Mouse (Mus musculus) CH12.LX (cell line): ENCODE measurements around the gene Glyatl3. TPM values are rescaled to one million over a fixed set of nuclear protein-coding genes. Genes with fewer than 3 reads are reported as not detected.

ENCODE experiments used
- DNase-seq: peaks from one replicate; pipeline ENCODE4 v3.0.0-alpha.2; 2013; ENCODE audit errors: extremely low read depth
- H3K27ac ChIP-seq: 2 replicates; pipeline ENCODE4 v1.5.1; 2012; ENCODE audit warnings: low read depth, mild to moderate bottlenecking, control low read depth, moderate library complexity; ENCODE audit not compliant: insufficient read depth
- H3K27me3 ChIP-seq: replicated peaks from 2 replicates; pipeline ENCODE3; 2012; ENCODE audit warnings: inconsistent platforms
- H3K36me3 ChIP-seq, 2 experiments: replicated peaks in 1 of 2; 2 replicates each; pipeline versions ENCODE3 to v1.6.1; 2012; ENCODE audit warnings: inconsistent platforms in 1 of 2, low read length in 1 of 2, mild to moderate bottlenecking in 1 of 2, mixed read lengths in 1 of 2, moderate library complexity in 1 of 2; ENCODE audit not compliant: control insufficient read depth in 1 of 2, insufficient read depth in 1 of 2
- H3K4me1 ChIP-seq, 2 experiments: 2 replicates each; pipeline ENCODE4 v1.6.1; 2012; ENCODE audit warnings: inconsistent platforms in 1 of 2, moderate library complexity in 1 of 2; ENCODE audit not compliant: insufficient read depth in 2 of 2, control insufficient read depth in 1 of 2
- H3K4me2 ChIP-seq: 2 replicates; pipeline ENCODE4 v1.6.1; 2012; ENCODE audit warnings: low read depth, mild to moderate bottlenecking, control low read depth; ENCODE audit not compliant: poor library complexity, insufficient read depth, severe bottlenecking
- H3K4me3 ChIP-seq, 3 experiments: fragments of 150-350 bp in 1 of 3; sonication (generic) in 1 of 3; replicated peaks in 1 of 3; 2 replicates each; pipeline versions ENCODE3 to v1.5.1; 2011 to 2012; ENCODE audit warnings: low read depth in 2 of 3, low read length in 2 of 3, mild to moderate bottlenecking in 2 of 3, moderate library complexity in 2 of 3, control low read depth in 1 of 3, improper control_type of control experiment in 1 of 3, inconsistent platforms in 1 of 3, mixed read lengths in 1 of 3; ENCODE audit not compliant: poor library complexity in 1 of 3
- H3K79me2 ChIP-seq: replicated peaks from 2 replicates; pipeline ENCODE4 v1.6.1; 2012; ENCODE audit warnings: mild to moderate bottlenecking, moderate library complexity; ENCODE audit not compliant: control insufficient read depth, poor library complexity, insufficient read depth, severe bottlenecking; ENCODE audit errors: extremely low read depth
- H3K9ac ChIP-seq: 2 replicates; pipeline ENCODE4 v1.6.1; 2012; ENCODE audit warnings: low read depth, mild to moderate bottlenecking, control low read depth, moderate library complexity; ENCODE audit not compliant: insufficient read depth
- H3K9me3 ChIP-seq: replicated peaks from 2 replicates; pipeline ENCODE3; 2012; ENCODE audit warnings: low read length, inconsistent platforms, mixed read lengths
- BHLHE40 ChIP-seq: IDR thresholded peaks from 2 replicates; pipeline ENCODE4 v1.6.1; 2011; ENCODE audit warnings: mild to moderate bottlenecking, low read depth, low read length, improper control_type of control experiment
- CHD2 ChIP-seq: IDR thresholded peaks from 2 replicates; pipeline ENCODE4 v1.6.1; 2011; ENCODE audit warnings: low read length, improper control_type of control experiment
- E2F4 ChIP-seq: IDR thresholded peaks from 2 replicates; pipeline ENCODE4 v1.6.1; 2011; ENCODE audit warnings: low read depth, low read length, improper control_type of control experiment; ENCODE audit not compliant: insufficient replicate concordance
- ELF1 ChIP-seq: IDR thresholded peaks from 2 replicates; pipeline ENCODE4 v1.6.1; 2014; ENCODE audit warnings: low read depth, mild to moderate bottlenecking, inconsistent platforms, low read length, improper control_type of control experiment
- EP300 ChIP-seq: IDR thresholded peaks from 2 replicates; pipeline ENCODE4 v1.6.1; 2011; ENCODE audit warnings: low read length, improper control_type of control experiment
- IRF4 ChIP-seq: IDR thresholded peaks from 2 replicates; pipeline ENCODE4 v1.6.1; 2014; ENCODE audit warnings: low read depth, mild to moderate bottlenecking, inconsistent platforms, low read length, improper control_type of control experiment
- JUN ChIP-seq: IDR thresholded peaks from 2 replicates; pipeline ENCODE4 v1.6.1; 2011; ENCODE audit warnings: low read depth, mild to moderate bottlenecking, low read length, improper control_type of control experiment, moderate library complexity; ENCODE audit not compliant: insufficient read depth
- MAFK ChIP-seq: IDR thresholded peaks from 2 replicates; pipeline ENCODE4 v1.6.1; 2011; ENCODE audit warnings: low read length, improper control_type of control experiment; ENCODE audit not compliant: insufficient replicate concordance
- MAZ ChIP-seq: IDR thresholded peaks from 2 replicates; pipeline ENCODE4 v1.6.1; 2012; ENCODE audit warnings: low read depth, mild to moderate bottlenecking, inconsistent platforms, low read length, improper control_type of control experiment, moderate library complexity
- MXI1 ChIP-seq: IDR thresholded peaks from 2 replicates; pipeline ENCODE4 v1.6.1; 2011; ENCODE audit warnings: mild to moderate bottlenecking, low read depth, low read length, improper control_type of control experiment
- NELFE ChIP-seq: IDR thresholded peaks from 2 replicates; pipeline ENCODE4 v1.6.1; 2011; ENCODE audit warnings: low read depth, low read length, improper control_type of control experiment
- PAX5 ChIP-seq: IDR thresholded peaks from 2 replicates; pipeline ENCODE4 v1.6.1; 2012; ENCODE audit warnings: low read length, inconsistent platforms, mixed read lengths
- RAD21 ChIP-seq: IDR thresholded peaks from 2 replicates; pipeline ENCODE4 v1.6.1; 2011; ENCODE audit warnings: low read depth, mild to moderate bottlenecking, low read length, improper control_type of control experiment, moderate library complexity
- RCOR1 ChIP-seq: conservative IDR thresholded peaks from 2 replicates; pipeline ENCODE4 v1.6.1; 2012; ENCODE audit warnings: low read depth, mild to moderate bottlenecking, inconsistent platforms, low read length, improper control_type of control experiment
- SIN3A ChIP-seq: IDR thresholded peaks from 2 replicates; pipeline ENCODE4 v1.6.1; 2012; ENCODE audit warnings: low read length, improper control_type of control experiment, inconsistent platforms
- TCF12 ChIP-seq: IDR thresholded peaks from 2 replicates; pipeline ENCODE4 v1.6.1; 2014; ENCODE audit warnings: low read depth, mild to moderate bottlenecking, inconsistent platforms, low read length, improper control_type of control experiment
- ZC3H11A ChIP-seq: IDR thresholded peaks from 2 replicates; pipeline ENCODE4 v1.6.1; 2012; ENCODE audit warnings: low read depth, mild to moderate bottlenecking, inconsistent platforms, low read length, improper control_type of control experiment
- ZKSCAN1 ChIP-seq: IDR thresholded peaks from 2 replicates; pipeline ENCODE4 v1.6.1; 2012; ENCODE audit warnings: low read depth, inconsistent platforms, low read length, improper control_type of control experiment, borderline replicate concordance
- dilution Hi-C: fragments of 300-500 bp; cut with MboI; formaldehyde crosslinking; loops from 2 replicates; pipeline ENCODE4 v1.14.3; 2020; ENCODE audit warnings: low sequenced_read_pairs; ENCODE audit not compliant: extremely low pct_unique_long_range_greater_than_20kb, extremely low pct_ligation_motif_present
- in situ Hi-C: fragments of 300-500 bp; cut with MboI; formaldehyde crosslinking; loops from 3 replicates; pipeline ENCODE4 v1.14.3; 2019; ENCODE audit warnings: low sequenced_read_pairs, low pct_ligation_motif_present, low pct_unique_long_range_greater_than_20kb, mixed read lengths
- polyA plus RNA-seq: library from polyadenylated mRNA; unstranded; fragments of >175 nt; gene quantifications from 2 replicates; pipeline ENCODE4 v1.2.1, GENCODE M21; 2012; ENCODE audit warnings: low read depth; ENCODE audit not compliant: insufficient read length
- total RNA-seq, 2 experiments: library from RNA; depleted of rRNA; stranded (reverse); fragments of 300-350 nt in 1 of 2; fragments of >200 nt in 1 of 2; gene quantifications; 2 replicates each; pipeline ENCODE4 v1.2.3; 2012 to 2014

Glyatl3 gene
- total and polyA plus RNA-seq, 3 experiments, result not detected

DNA sequence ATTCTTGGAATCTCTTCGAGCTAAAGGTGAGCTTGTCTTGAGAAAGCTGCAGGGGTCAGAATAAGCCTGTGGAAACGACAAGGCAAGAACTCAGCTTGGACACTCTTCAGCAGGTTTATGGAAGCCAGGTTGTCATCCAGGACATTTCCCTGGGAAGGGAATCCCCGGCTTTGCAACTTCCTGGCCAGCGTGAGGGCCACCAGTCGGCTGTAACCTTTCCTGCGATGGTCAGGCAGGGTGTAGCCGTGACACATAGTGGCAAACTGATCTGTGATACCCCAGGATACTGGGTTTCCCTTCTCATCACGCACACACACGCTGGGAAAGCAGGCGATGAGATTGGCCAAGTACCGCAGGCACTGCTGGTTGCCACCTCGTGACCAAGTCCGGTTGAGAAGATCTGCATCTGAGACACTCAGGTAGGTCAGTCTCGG, 9.4 kb downstream of the Glyatl3 start:
- no peak overlapping the region for H3K27ac ChIP-seq
- H3K79me2 ChIP-seq, result no peaks in the 10 kb centered on the region
- H3K4me1 ChIP-seq, result no peaks in the 10 kb centered on the region
- dilution Hi-C loops, result no loop called here
- no peak overlapping the region for H3K4me2 ChIP-seq
- H3K27me3 ChIP-seq, result no peaks in the 10 kb centered on the region
- H3K36me3 ChIP-seq, result no peaks in the 10 kb centered on the region
- in situ Hi-C loops, result no loop called here
- no peak overlapping the region for H3K4me3 ChIP-seq
- DNase-seq, result no peak
- H3K9me3 ChIP-seq, result peaks cover 3% of the 10 kb centered on the region
- TF ChIP-seq PAX5, result no peak
- no peak for TF ChIP-seq MXI1
- TF ChIP-seq EP300, result no peak
- no peak for TF ChIP-seq CHD2
- no peak for TF ChIP-seq JUN
- TF ChIP-seq RCOR1, result no peak
- TF ChIP-seq E2F4, result no peak
- no peak for TF ChIP-seq ELF1
- no peak for TF ChIP-seq BHLHE40
- TF ChIP-seq, all 38 proteins: peak for 0
- H3K9ac ChIP-seq, result no peak overlapping the region

DNA sequence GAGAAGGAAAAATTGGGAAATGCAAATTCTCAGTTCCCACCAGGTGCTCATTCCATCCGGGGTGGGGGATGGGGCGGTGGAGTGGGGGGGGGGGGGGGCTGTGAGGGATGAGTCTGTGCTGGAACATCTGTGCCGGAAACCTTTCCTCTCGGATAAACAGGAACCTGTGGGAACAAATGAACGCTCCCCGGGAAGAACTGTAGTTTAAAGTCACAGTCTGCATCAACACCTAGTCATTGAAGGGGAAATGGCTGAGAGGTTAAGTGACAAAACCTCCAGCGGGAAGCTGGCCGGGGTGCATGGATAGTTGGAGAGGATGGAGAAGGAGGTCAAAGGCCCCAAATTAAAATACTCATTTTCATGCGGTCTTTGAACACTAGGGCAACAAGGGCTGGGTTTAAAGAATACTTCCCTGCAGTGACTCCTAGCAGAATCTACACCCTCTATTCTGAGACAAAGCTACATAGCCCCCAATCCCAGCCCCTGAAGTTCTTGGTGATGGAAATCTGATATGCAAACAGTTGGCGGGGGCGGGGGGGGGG, 10.0 kb downstream of the Glyatl3 start:
- H3K36me3 ChIP-seq, result no peaks in the 10 kb centered on the region
- H3K4me3 ChIP-seq, result no peak overlapping the region
- dilution Hi-C loops (no loop called here), in situ Hi-C loops (no loop called here)
- H3K27ac ChIP-seq, result no peak overlapping the region
- no peak for DNase-seq
- H3K4me1 ChIP-seq, result no peaks in the 10 kb centered on the region
- no peaks in the 10 kb centered on the region for H3K79me2 ChIP-seq
- no peaks in the 10 kb centered on the region for H3K27me3 ChIP-seq
- H3K9ac ChIP-seq, result no peak overlapping the region
- H3K9me3 ChIP-seq, result peaks cover 3% of the 10 kb centered on the region
- no peak overlapping the region for H3K4me2 ChIP-seq
- TF ChIP-seq TCF12, result no peak
- no peak for TF ChIP-seq IRF4
- TF ChIP-seq ZC3H11A, result no peak
- TF ChIP-seq SIN3A, result no peak
- no peak for TF ChIP-seq RCOR1
- no peak for TF ChIP-seq E2F4
- no peak for TF ChIP-seq NELFE
- TF ChIP-seq MAFK, result no peak
- TF ChIP-seq CHD2, result no peak
- no peak for TF ChIP-seq MAZ
- TF ChIP-seq RAD21, result no peak
- TF ChIP-seq ELF1, result no peak
- no peak for TF ChIP-seq ZKSCAN1
